Mouse (Mus musculus): ENCODE measurements around the gene Fgf14.
"Not testable (repeated sequence)": the region's sequence is repeated elsewhere in the genome, so short reads cannot be mapped to it uniquely, and the experiment has no call there.

Gene Fgf14

DNA sequence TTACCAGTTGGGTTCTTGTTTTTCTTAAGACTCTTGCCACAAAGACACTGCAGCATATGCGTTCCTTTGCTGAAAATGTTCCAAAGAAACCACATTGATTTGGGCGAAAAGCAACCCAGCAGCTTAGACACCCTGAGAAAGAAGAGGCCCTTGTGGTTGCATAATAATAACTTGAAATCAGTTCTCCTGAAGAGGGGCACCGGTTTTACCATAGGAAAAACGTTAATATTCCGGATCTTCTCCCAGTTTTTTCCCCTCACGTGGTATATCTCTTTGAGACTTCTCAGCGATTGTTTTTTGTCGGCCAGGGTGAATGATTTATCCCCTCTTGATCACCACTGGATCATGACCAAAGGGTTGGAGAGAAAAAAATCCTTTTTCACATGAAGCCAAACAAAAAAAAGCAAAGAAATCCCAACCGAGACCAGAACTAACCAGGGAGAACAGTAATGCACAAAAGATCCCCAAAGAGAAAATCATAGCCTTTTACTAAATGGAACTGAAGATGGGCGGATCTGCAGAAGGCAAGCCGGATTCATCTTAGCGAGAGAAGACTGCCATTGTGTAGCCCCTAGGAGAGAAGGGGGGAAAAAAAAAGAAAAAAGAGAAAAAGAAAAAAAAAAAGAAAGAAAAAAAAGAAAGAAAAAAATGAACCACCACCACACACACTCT, at the start of gene Fgf14:
Gene Fgf14 (minus strand): TSS at position 622 of the 672 bp plus-strand sequence.
- no peak for DNase-seq (ENCODE audit: low read depth, low spot score)

- no peak for DNase-seq (ENCODE audit: low read depth, low spot score)
Measured at GRCm38 (mm10) chr14:124677379-124677778, 452 bp upstream of the Fgf14 start.

DNA sequence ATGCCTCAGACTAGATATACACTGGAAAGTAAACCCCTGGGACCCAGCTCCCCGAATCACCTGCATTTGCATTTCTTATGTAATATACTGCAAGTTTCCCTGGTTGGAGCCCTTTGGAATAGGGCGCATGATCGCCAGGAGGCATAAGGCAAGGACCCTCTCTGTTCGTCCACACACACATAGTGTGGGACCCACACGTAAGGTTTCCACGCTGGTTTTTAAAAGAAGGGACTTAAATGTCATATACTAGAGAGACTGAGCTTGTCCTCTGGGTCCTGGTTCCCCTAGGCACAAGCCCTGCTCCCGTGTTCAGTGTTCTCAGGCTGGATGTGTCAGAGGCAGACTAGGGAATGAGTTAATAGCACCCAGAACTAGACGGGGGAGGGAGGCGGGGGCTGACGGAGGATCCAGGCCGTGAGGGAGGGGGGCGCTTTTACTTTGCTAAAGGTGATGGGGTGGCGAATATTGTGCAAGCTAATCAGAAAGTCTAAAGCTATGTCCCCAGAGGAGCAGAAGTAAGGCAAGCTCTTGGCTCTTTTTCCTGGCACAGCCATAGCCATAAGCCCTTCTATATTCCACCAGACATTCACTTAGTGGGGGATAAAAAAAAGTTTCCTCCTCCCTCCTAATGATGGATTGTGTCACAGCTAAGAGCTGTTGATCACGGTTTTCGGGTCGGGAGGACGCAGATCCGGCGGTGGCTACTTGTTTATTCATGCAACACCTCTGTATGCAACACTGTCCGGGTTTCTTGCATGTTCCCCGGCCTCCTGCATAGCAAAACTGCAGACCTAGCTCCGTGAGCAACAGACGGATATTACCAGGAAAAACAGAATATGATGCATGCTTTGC, 1.0 kb downstream of the Fgf14 start:
- DNase-seq (ENCODE audit: low read depth, low spot score): no peak

DNA sequence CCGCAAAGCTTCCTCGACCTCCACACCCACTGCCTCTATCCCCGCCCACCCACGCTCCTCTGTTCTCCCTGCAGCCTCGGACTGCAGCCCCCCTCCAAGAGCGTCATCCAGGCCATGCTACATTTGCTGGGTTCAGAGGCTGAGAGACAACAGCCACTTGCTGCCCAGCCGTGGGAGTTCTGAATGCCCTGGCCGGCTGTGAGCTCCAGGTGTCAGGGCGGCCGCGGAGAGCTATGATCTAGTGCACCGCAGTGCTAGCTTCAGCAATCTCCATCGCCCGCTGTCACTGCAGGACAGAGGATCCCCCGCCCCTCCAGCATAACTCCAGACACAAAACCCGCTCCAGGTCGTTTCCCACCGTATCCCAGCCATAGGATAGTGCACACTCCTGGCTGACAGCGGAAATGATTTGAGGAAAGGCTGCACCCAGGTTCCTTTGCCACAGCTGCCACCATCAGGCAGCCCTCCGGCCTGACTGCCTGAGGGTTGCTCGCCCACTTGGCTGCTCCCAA, 1.7 kb downstream of the Fgf14 start:
- no peak for DNase-seq (ENCODE audit: low read depth, low spot score)

GRCm38 (mm10) chr14:124674536-124675141, 2.3 kb downstream of the Fgf14 start:
- no peak for DNase-seq (ENCODE audit: low read depth, low spot score)

- no peak for DNase-seq (ENCODE audit: low read depth, low spot score)
Measured at GRCm38 (mm10) chr14:124669739-124670138, 7.2 kb downstream of the Fgf14 start.

DNA sequence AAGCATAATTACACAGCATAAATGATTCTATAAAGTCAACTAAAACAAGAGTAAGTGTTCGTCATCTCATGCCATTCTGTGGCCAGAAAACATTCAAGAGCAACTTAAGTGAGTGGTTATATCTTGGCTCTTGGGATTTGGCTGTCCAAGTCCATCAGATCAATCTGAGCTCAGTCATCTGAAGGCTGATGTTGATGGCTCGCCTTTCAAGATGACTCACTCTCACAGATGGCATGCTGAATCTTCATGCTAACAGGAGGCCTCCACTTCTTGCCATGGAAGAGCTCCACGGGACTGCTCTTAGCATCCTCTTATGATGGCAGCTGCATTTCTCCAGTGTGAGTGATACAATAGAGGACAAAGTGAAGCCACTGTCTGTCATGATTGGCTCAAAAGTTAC, 34.1 kb downstream of the Fgf14 start:
- no peak for DNase-seq (ENCODE audit: low read depth, low spot score)

- no peak for DNase-seq (ENCODE audit: low read depth, low spot score)
Measured at GRCm38 (mm10) chr14:124634881-124635280, 42.0 kb downstream of the Fgf14 start.

- DNase-seq (ENCODE audit: low read depth, low spot score): no peak
Measured at GRCm38 (mm10) chr14:124613473-124613872, 63.5 kb downstream of the Fgf14 start.

DNA sequence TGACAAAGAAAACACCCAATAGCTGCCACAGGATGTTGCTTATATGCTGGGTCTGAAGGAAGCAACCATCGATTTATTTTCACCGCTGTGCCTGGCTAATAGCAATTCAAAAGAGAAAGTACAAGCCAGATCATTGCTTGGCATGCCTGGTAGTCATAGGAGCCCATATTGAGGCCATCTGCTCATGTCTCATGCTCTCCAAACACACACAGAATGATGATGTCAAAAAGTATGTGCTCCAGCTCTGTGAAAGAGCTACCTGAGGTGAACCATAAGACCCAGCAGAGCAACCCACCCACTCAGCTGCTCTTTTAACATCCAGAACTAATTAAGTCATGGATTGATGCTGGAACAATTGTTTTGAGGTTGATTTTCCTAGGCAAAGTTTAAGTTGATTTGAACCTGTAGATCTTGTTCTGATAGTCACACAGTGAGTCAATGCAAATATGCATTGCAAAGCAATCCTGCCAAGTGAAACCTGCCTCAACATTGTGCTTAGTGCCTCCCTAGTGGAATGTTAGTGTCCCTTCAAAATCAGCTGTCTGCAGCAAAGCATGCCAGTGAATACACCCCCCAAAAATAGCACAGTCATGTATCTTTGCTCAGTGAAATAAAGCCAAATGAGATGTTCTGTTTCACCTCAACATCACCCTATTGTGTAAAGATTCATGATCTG, 70.8 kb downstream of the Fgf14 start:
- DNase-seq (ENCODE audit: low read depth, low spot score): peak; percentile 14

- DNase-seq (ENCODE audit: low read depth, low spot score): no peak
Measured at GRCm38 (mm10) chr14:124605031-124605743, 71.7 kb downstream of the Fgf14 start.

- no peak for DNase-seq (ENCODE audit: low read depth, low spot score)
Measured at GRCm38 (mm10) chr14:124576571-124576970, 100.4 kb downstream of the Fgf14 start.

DNA sequence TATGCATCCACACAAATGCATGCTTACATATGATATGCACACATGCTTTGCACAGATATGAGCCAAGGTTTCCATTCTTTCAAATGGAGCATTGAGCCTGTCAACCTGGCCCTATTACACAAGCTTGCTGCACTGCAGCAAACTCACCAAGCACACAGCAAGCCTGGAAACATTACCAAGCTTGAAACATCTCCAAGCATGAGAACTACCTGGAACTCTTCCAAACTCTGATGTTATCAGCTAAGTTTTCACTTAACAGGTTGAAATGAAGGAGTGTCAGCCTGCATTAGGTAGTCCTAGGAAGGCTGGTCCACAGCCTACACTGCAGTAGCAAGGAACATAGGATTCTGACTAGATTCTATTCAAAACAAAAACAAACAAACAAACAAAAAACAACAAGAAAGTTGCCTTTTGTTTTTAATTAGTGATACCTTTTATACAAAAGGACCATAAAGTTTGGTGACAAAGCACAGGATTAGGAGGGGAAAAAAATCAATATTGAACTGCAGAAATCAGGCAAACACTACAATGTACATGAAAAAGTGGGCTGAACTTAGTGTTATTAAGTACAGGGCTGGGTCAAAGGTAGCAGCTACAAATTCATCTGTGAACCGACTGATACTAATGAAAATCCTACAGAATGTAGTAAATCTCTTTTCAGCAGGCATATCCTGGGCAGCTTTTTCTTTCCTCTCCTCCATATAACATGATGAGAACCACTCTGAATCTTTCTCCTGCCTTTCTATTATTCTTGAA, 101.6 kb downstream of the Fgf14 start:
- DNase-seq (ENCODE audit: low read depth, low spot score): no peak

DNA sequence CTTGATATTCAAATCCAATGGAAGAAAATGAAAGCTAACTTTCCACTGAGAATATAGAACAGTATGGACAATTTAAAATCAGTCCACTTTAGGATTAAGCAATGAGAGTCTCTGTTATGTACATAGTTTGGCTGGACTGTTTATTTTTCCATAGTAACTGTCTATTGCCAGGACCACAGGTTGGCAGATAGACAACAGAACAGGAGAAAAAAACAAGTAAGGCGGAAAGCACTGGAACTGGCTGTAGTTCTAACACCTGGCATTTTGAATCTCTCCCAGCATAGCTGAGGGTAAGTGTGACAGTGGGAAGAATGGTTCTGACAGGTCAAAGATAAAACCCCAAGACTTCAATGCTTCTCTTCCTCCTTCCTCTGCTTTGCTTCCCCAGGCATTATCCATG, 110.5 kb downstream of the Fgf14 start:
- no peak for DNase-seq (ENCODE audit: low read depth, low spot score)

DNA sequence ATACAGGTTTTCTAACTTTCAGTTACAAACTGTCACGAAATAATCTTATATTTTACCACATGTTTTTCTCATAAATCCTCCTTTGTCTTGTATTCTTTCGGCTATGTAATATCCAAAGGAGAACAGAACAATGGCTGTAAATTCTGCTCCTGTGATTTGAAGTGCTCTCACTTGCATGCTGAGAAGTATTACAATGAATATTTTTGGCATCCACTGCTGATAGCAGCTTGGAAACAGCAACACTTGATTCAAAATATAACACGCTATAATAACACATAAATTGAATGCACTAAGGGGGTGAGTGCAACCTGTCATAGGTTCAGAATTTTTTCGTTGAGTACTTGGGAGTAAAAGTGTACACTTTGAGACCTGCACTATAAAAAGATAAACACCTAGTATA, 115.4 kb downstream of the Fgf14 start:
- DNase-seq (ENCODE audit: low read depth, low spot score): no peak

- no peak for DNase-seq (ENCODE audit: low read depth, low spot score)
Measured at GRCm38 (mm10) chr14:124536106-124536505, 140.8 kb downstream of the Fgf14 start.

DNA sequence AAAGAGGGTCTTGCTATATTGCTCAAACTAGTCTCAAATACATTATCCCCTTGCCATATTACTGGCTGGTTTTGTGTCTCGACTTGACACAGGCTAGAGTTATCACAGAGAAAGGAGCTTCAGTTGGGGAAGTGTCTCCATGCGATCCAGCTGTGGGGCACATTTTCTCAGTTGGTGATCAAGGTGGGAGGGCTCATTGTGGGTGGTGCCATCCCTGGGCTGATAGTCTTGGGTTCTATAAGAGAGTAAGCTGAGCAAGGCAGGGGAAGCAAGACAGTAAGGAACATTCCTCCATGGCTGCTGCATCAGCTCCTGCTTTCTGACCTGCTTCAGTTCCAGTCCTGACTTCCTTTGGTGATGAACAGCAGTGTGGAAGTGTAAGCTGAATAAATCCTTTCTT, 141.6 kb downstream of the Fgf14 start:
- not testable (repeated sequence) for DNase-seq (ENCODE audit: low read depth, low spot score)

DNA sequence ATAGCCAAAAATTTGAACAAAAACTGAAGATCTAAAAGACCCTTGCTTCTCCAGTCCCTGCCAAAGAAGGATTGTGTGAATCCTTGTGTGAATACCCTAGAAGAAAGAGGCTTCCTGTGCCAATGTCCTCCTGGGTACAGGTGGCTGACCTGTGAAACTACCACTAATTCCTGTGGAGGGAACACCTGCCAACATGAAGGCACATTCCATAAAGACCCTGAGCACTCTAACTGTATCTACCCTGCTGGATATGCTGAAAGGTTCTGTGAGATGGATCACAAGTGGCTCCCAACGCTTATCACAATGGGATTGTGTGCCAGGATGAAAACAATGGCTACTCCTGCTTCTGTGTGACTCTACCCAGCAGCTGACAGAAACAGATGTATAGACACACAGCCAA, 144.9 kb downstream of the Fgf14 start:
- no peak for DNase-seq (ENCODE audit: low read depth, low spot score)

GRCm38 (mm10) chr14:124512009-124512408, 164.9 kb downstream of the Fgf14 start:
- DNase-seq (ENCODE audit: low read depth, low spot score): no peak

DNA sequence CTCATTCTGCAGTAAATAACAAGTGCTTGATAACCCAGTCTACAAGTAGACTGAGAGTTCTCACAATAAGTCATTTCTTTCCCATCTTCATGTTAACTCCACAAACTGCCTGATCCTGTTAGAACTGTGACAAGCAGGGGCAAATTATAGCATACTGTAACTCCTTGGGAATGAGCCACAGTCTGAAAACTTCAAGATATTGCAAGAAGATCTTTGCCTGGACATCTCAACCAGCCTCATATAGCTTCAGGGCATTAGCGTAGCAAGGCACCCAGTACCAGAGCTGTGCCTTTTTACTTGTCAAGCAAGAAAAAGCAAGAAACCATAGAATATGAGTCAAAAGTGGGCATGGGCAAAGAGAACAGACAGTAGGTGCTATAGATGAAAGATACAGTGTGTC, 188.0 kb downstream of the Fgf14 start:
- DNase-seq (ENCODE audit: low read depth, low spot score): no peak
